ENCODE assay signal across 21 mouse cellular contexts in genomic region chr16:8751555-8752235, GRCm38 (mm10). TPM values are rescaled to one million over a fixed set of nuclear protein-coding genes. Genes with fewer than 3 reads are reported as not detected.
A peak's percentile ranks its signal among the peaks of the same experiment; 100 is the strongest.
DNase-seq lines count a peak whose midpoint lies in the region; ATAC-seq and TF ChIP-seq lines count a peak whose summit lies in the region.
"Had no signal": no experiment of that assay in that cellular context is flagged by ENCODE, and none has a peak within 500 bp of the region (broad histone marks: within the 10 kb centered on the region; RNA-seq: fewer than 3 reads in every experiment).

No protein-coding gene starts in this region.

- no peak for TF ChIP-seq EP300 in stomach, postnatal 0 days (optimal IDR thresholded peaks at IDR 0.05)
- TF ChIP-seq EP300 in liver, embryonic 14.5 days (IDR thresholded peaks at IDR 0.05; ENCODE audit: low read depth) = peak; percentile 87

- no peak for DNase-seq in stomach, postnatal 0 days (ENCODE audit: low spot score)
- peak in 2 of 3 experiments; percentile 64 to 70 for DNase-seq in liver, embryonic 14.5 days (ENCODE audit: low read depth in 3 of 3, low spot score in 3 of 3)
- no peak for DNase-seq in cerebellum, postnatal 25 days
- DNase-seq in hindbrain, postnatal 0 days (ENCODE audit: low spot score) = no peak
- DNase-seq: cerebellum, adult 11 months; cerebellum, postnatal 36 days; gastrocnemius, postnatal 25 days; heart, postnatal 14 days; kidney, adult 2 months; layer of hippocampus, postnatal 36 days; lung, postnatal 4 days; thymus, adult 2 months had no signal

- H3K27me3 ChIP-seq in stomach, embryonic 14.5 days (ENCODE audit: control insufficient read depth, insufficient read depth, low read length) = no peaks in the 10 kb centered on the region
- H3K27me3 ChIP-seq in stomach, postnatal 0 days (ENCODE audit: control insufficient read depth, insufficient read depth, low read length) = no peaks in the 10 kb centered on the region
- no peaks in the 10 kb centered on the region for H3K27me3 ChIP-seq in erythroblast, embryonic 14.5 days (ENCODE audit: control insufficient read depth)
- H3K27me3 ChIP-seq in liver, embryonic 14.5 days (ENCODE audit: control insufficient read depth, insufficient read depth, low read length) = no peaks in the 10 kb centered on the region
- H3K27me3 ChIP-seq in stomach, embryonic 16.5 days (ENCODE audit: control insufficient read depth, insufficient read depth, low read length) = no peaks in the 10 kb centered on the region
- H3K27me3 ChIP-seq in hindbrain, postnatal 0 days (ENCODE audit: insufficient read depth, low read length) = no peaks in the 10 kb centered on the region
- H3K27me3 ChIP-seq: embryonic facial prominence, embryonic 12.5 days; forebrain, embryonic 13.5 days; hindbrain, embryonic 15.5 days; midbrain, embryonic 13.5 days; neural tube, embryonic 15.5 days had no signal

- H3K36me3 ChIP-seq in stomach, embryonic 14.5 days (ENCODE audit: control insufficient read depth, insufficient read depth, low read length) = no peaks in the 10 kb centered on the region
- H3K36me3 ChIP-seq in stomach, postnatal 0 days (ENCODE audit: control insufficient read depth, insufficient read depth, low read length) = no peaks in the 10 kb centered on the region
- H3K36me3 ChIP-seq in erythroblast, embryonic 14.5 days (ENCODE audit: control insufficient read depth) = peaks cover 28% of the 10 kb centered on the region
- H3K36me3 ChIP-seq in liver, embryonic 14.5 days (replicated peaks; ENCODE audit: control insufficient read depth, insufficient read depth, low read depth) = no peaks in the 10 kb centered on the region
- H3K36me3 ChIP-seq in stomach, embryonic 16.5 days (ENCODE audit: control insufficient read depth, insufficient read depth, low read length) = no peaks in the 10 kb centered on the region
- H3K36me3 ChIP-seq in hindbrain, postnatal 0 days (ENCODE audit: insufficient read depth, low read length) = no peaks in the 10 kb centered on the region
- H3K36me3 ChIP-seq: embryonic facial prominence, embryonic 12.5 days; hindbrain, embryonic 15.5 days; midbrain, embryonic 13.5 days; neural tube, embryonic 15.5 days had no signal

- H3K9ac ChIP-seq in stomach, embryonic 14.5 days (replicated peaks; ENCODE audit: low read depth, low read length) = no peak overlapping the region
- no peak overlapping the region for H3K9ac ChIP-seq in stomach, postnatal 0 days (ENCODE audit: low read length)
- H3K9ac ChIP-seq in liver, embryonic 14.5 days (replicated peaks) = peak overlapping the region; percentile 60
- no peak overlapping the region for H3K9ac ChIP-seq in stomach, embryonic 16.5 days (ENCODE audit: low read length)
- no peak overlapping the region for H3K9ac ChIP-seq in hindbrain, postnatal 0 days (replicated peaks; ENCODE audit: low read length)
- H3K9ac ChIP-seq: embryonic facial prominence, embryonic 12.5 days; forebrain, embryonic 13.5 days; hindbrain, embryonic 15.5 days; midbrain, embryonic 13.5 days; neural tube, embryonic 15.5 days had no signal

- peak; percentile 53; the same call in 1 of the 2 replicates for ATAC-seq in stomach, embryonic 14.5 days (ENCODE audit: insufficient number of reproducible peaks, insufficient read depth, low FRiP score, low read depth)
- ATAC-seq in stomach, postnatal 0 days (ENCODE audit: low FRiP score, low TSS enrichment) = no peak; the same call in 1 of the 2 replicates
- ATAC-seq in liver, embryonic 14.5 days (ENCODE audit: insufficient read depth) = peak; percentile 90
- ATAC-seq in stomach, embryonic 16.5 days (ENCODE audit: insufficient read depth, low FRiP score) = peak; percentile 33; the same call in 1 of the 2 replicates
- no peak for ATAC-seq in hindbrain, postnatal 0 days
- ATAC-seq: forebrain, embryonic 13.5 days; midbrain, embryonic 13.5 days had no signal

- no peak overlapping the region for H3K27ac ChIP-seq in stomach, embryonic 14.5 days (ENCODE audit: low read length)
- no peak overlapping the region for H3K27ac ChIP-seq in stomach, postnatal 0 days (replicated peaks)
- H3K27ac ChIP-seq in liver, embryonic 14.5 days = peak overlapping the region; percentile 97
- no peak overlapping the region for H3K27ac ChIP-seq in stomach, embryonic 16.5 days (ENCODE audit: low read length)
- no peak overlapping the region for H3K27ac ChIP-seq in hindbrain, postnatal 0 days
- H3K27ac ChIP-seq: embryonic facial prominence, embryonic 12.5 days; forebrain, embryonic 13.5 days; hindbrain, embryonic 15.5 days; midbrain, embryonic 13.5 days; neural tube, embryonic 15.5 days had no signal

- H3K9me3 ChIP-seq in stomach, embryonic 14.5 days (ENCODE audit: control insufficient read depth, low read depth, low read length) = no peaks in the 10 kb centered on the region
- H3K9me3 ChIP-seq in stomach, postnatal 0 days (ENCODE audit: control insufficient read depth, low read length) = no peaks in the 10 kb centered on the region
- H3K9me3 ChIP-seq in erythroblast, embryonic 14.5 days (ENCODE audit: control insufficient read depth, low read length) = peaks cover 11% of the 10 kb centered on the region
- no peaks in the 10 kb centered on the region for H3K9me3 ChIP-seq in liver, embryonic 14.5 days (ENCODE audit: control insufficient read depth, low read length)
- no peaks in the 10 kb centered on the region for H3K9me3 ChIP-seq in stomach, embryonic 16.5 days (replicated peaks; ENCODE audit: control insufficient read depth, low read length)
- no peaks in the 10 kb centered on the region for H3K9me3 ChIP-seq in hindbrain, postnatal 0 days (ENCODE audit: low read length)
- H3K9me3 ChIP-seq: embryonic facial prominence, embryonic 12.5 days; forebrain, embryonic 13.5 days; hindbrain, embryonic 15.5 days; midbrain, embryonic 13.5 days; neural tube, embryonic 15.5 days had no signal

- H3K4me3 ChIP-seq in stomach, embryonic 14.5 days (ENCODE audit: low read depth, low read length) = no peak overlapping the region
- no peak overlapping the region for H3K4me3 ChIP-seq in stomach, postnatal 0 days (ENCODE audit: low read depth, low read length)
- H3K4me3 ChIP-seq in erythroblast, embryonic 14.5 days (replicated peaks) = peak overlapping the region; percentile 54
- H3K4me3 ChIP-seq in liver, embryonic 14.5 days (ENCODE audit: insufficient read depth in 1 of 2, low read depth in 2 of 2, low read length in 2 of 2) = peak overlapping the region; percentile 4 to 6; a peak in 3 of 4 replicates
- H3K4me3 ChIP-seq in stomach, embryonic 16.5 days (replicated peaks; ENCODE audit: low read length) = no peak overlapping the region
- no peak overlapping the region for H3K4me3 ChIP-seq in hindbrain, postnatal 0 days (ENCODE audit: low read length)
- H3K4me3 ChIP-seq: embryonic facial prominence, embryonic 12.5 days; forebrain, embryonic 13.5 days; hindbrain, embryonic 15.5 days; midbrain, embryonic 13.5 days; myocyte; neural tube, embryonic 15.5 days had no signal

- WGBS in stomach, embryonic 14.5 days = 69% methylated on average over 5 of the region's 5 CpGs
- WGBS in stomach, postnatal 0 days = 60% methylated on average over 5 of the region's 5 CpGs
- WGBS in liver, embryonic 14.5 days (ENCODE audit: insufficient replicate concordance) = 21% methylated on average over 5 of the region's 5 CpGs
- WGBS in stomach, embryonic 16.5 days = 62% methylated on average over 5 of the region's 5 CpGs
- WGBS in hindbrain, postnatal 0 days = 78% methylated on average over 5 of the region's 5 CpGs

- no peak for TF ChIP-seq CTCF in stomach, postnatal 0 days (IDR thresholded peaks at IDR 0.05; ENCODE audit: low read depth)
- no peak for TF ChIP-seq CTCF in liver, embryonic 14.5 days (IDR thresholded peaks at IDR 0.05; ENCODE audit: low read depth)
- no peak for TF ChIP-seq CTCF in hindbrain, postnatal 0 days (IDR thresholded peaks at IDR 0.05; ENCODE audit: low read depth)

- no peaks in the 10 kb centered on the region for H3K4me1 ChIP-seq in stomach, embryonic 14.5 days (ENCODE audit: control insufficient read depth, insufficient read depth, low read length)
- H3K4me1 ChIP-seq in stomach, postnatal 0 days (replicated peaks; ENCODE audit: control insufficient read depth, insufficient read depth) = no peaks in the 10 kb centered on the region
- peaks cover 94% of the 10 kb centered on the region for H3K4me1 ChIP-seq in erythroblast, embryonic 14.5 days (ENCODE audit: control insufficient read depth)
- peaks cover 61 to 66% of the 10 kb centered on the region in 2 experiments for H3K4me1 ChIP-seq in liver, embryonic 14.5 days (replicated peaks; ENCODE audit: control insufficient read depth in 2 of 2, insufficient read depth in 2 of 2, low read length in 1 of 2)
- H3K4me1 ChIP-seq in stomach, embryonic 16.5 days (ENCODE audit: control insufficient read depth, insufficient read depth, low read length) = 0 out of 2 replicates have a peak, but pooled peaks cover 2% of the 10 kb centered on the region
- no peaks in the 10 kb centered on the region for H3K4me1 ChIP-seq in hindbrain, postnatal 0 days (ENCODE audit: insufficient read depth, low read length)
- H3K4me1 ChIP-seq: embryonic facial prominence, embryonic 12.5 days; forebrain, embryonic 13.5 days; hindbrain, embryonic 15.5 days; midbrain, embryonic 13.5 days; neural tube, embryonic 15.5 days had no signal

- H3K4me2 ChIP-seq in stomach, embryonic 14.5 days (replicated peaks; ENCODE audit: low read depth, low read length) = no peak overlapping the region
- no peak overlapping the region for H3K4me2 ChIP-seq in stomach, postnatal 0 days (replicated peaks; ENCODE audit: low read depth)
- H3K4me2 ChIP-seq in liver, embryonic 14.5 days (ENCODE audit: low read depth) = peak overlapping the region; percentile 63
- no peak overlapping the region for H3K4me2 ChIP-seq in stomach, embryonic 16.5 days (ENCODE audit: low read depth, low read length)
- H3K4me2 ChIP-seq in hindbrain, postnatal 0 days (ENCODE audit: low read depth, low read length) = no peak overlapping the region
- H3K4me2 ChIP-seq: embryonic facial prominence, embryonic 12.5 days; forebrain, embryonic 13.5 days; hindbrain, embryonic 15.5 days; midbrain, embryonic 13.5 days; neural tube, embryonic 15.5 days had no signal

RNA-seq across cellular contexts. Expression of gene Usp7, which starts 40.4 kb away (rescaled TPM):
- polyA plus RNA-seq in stomach, embryonic 14.5 days (2014; fragmentation: Nextera tagmentation; extraction: Ambion mirVana) = 56.6 and 65.0 TPM in 2 replicates
- polyA plus RNA-seq in stomach, postnatal 0 days (2015; fragmentation: Nextera tagmentation; extraction: Ambion mirVana) = 15.7 and 18.1 TPM in 2 replicates
- polyA plus RNA-seq in erythroblast, embryonic 14.5 days (2012) = 6.0 and 6.8 TPM in 2 replicates
- polyA plus RNA-seq in liver, embryonic 14.5 days (2012; rRNA removed) = 37.6 and 57.5 TPM in 2 replicates
- 35.5 and 41.9 TPM in 2 replicates for polyA plus RNA-seq in liver, embryonic 14.5 days (2014; fragmentation: Nextera tagmentation; extraction: Ambion mirVana)
- polyA plus RNA-seq in stomach, embryonic 16.5 days (2015; fragmentation: Nextera tagmentation; extraction: Ambion mirVana) = 24.4 and 28.6 TPM in 2 replicates
- 69.8 and 83.7 TPM in 2 replicates for total RNA-seq in hindbrain, postnatal 0 days (2014; rRNA removed)
- 17.5 and 18.9 TPM in 2 replicates for polyA plus RNA-seq in hindbrain, postnatal 0 days (2015; fragmentation: Nextera tagmentation; extraction: Ambion mirVana)

Comparison
In these comparisons a context has a peak if more than half of its experiments do, and no peak if none do; other contexts are left out.
1. ATAC-seq: peak in stomach, embryonic 14.5 days (single experiment), liver, embryonic 14.5 days (single experiment) and stomach, embryonic 16.5 days (single experiment); none in stomach, postnatal 0 days (single experiment) and hindbrain, postnatal 0 days (single experiment).
2. H3K4me3 ChIP-seq: peak in erythroblast, embryonic 14.5 days (single experiment) and liver, embryonic 14.5 days (2 of 2); none in stomach, embryonic 14.5 days (single experiment), stomach, postnatal 0 days (single experiment), stomach, embryonic 16.5 days (single experiment) and hindbrain, postnatal 0 days (single experiment).
3. DNase-seq: peak in liver, embryonic 14.5 days (2 of 3); none in stomach, postnatal 0 days (single experiment), cerebellum, postnatal 25 days (0 of 2) and hindbrain, postnatal 0 days (single experiment).